Mouse (Mus musculus) stomach, postnatal 0 days (tissue): ENCODE measurements around the gene Coa5.

Experiments
- CTCF ChIP-seq: IDR thresholded peaks from 2 replicates; pipeline ENCODE4 v1.5.1; 2016; ENCODE audit warnings: antibody characterized with exemption, low read depth, mild to moderate bottlenecking, moderate library complexity
- EP300 ChIP-seq: optimal IDR thresholded peaks from 2 replicates; pipeline ENCODE3; 2016; ENCODE audit warnings: antibody characterized with exemption

DNA sequence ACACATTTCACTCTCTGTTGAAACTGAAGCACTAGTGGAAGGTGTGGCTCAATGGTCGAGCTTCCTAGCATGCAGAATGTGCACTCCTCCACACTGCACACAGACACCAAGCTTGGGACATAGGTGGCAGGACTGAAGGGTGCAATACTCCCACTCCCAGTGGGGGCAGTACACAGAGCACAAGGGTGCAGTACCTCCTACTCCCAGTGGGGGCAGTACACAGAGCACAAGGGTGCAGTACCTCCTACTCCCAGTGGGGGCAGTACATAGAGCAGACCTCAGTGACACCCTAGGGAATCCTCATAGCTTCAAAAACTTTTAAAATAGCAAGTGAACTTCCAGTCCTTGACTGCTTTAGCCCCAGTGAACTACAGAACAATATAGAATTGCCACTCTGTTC, 10.5 kb downstream of the Coa5 start:
- TF ChIP-seq CTCF, result peak; percentile 99
- no peak for TF ChIP-seq EP300
